Mouse (Mus musculus) midbrain, embryonic 12.5 days (tissue): ENCODE measurements around the gene 9130213A22Rik. TPM values are rescaled to one million over a fixed set of nuclear protein-coding genes. Genes with fewer than 3 reads are reported as not detected.

ENCODE experiments used
- ATAC-seq: fragments of 200-750 bp; cut with Nextera tagmentation; 2 replicates; pipeline ENCODE4 v1.8.0; 2017; ENCODE audit warnings: low read depth, moderate TSS enrichment, moderate library complexity; ENCODE audit not compliant: low FRiP score
- H3K27ac ChIP-seq: fragments of 300-500 bp; sonication (generic); replicated peaks from 2 replicates; pipeline ENCODE4 v1.5.1; 2016; ENCODE audit warnings: mild to moderate bottlenecking
- H3K27me3 ChIP-seq: fragments of 300-500 bp; sonication (generic); 2 replicates; pipeline ENCODE4 v1.6.1; 2016; ENCODE audit warnings: mild to moderate bottlenecking
- H3K36me3 ChIP-seq: fragments of 300-500 bp; sonication (generic); 2 replicates; pipeline ENCODE4 v1.6.1; 2016
- H3K4me1 ChIP-seq: fragments of 300-500 bp; sonication (generic); 2 replicates; pipeline ENCODE4 v1.6.1; 2016
- H3K4me2 ChIP-seq: fragments of 300-500 bp; sonication (generic); replicated peaks from 2 replicates; pipeline ENCODE4 v1.6.1; 2016; ENCODE audit warnings: mild to moderate bottlenecking, moderate library complexity
- H3K4me3 ChIP-seq: fragments of 300-500 bp; sonication (generic); 2 replicates; pipeline ENCODE4 v1.5.1; 2016; ENCODE audit warnings: mild to moderate bottlenecking
- H3K9ac ChIP-seq: fragments of 300-500 bp; sonication (generic); replicated peaks from 2 replicates; pipeline ENCODE4 v1.6.1; 2016; ENCODE audit warnings: mild to moderate bottlenecking, moderate library complexity
- H3K9me3 ChIP-seq: fragments of 300-500 bp; sonication (generic); 2 replicates; pipeline ENCODE4 v1.6.1; 2016; ENCODE audit warnings: mild to moderate bottlenecking
- WGBS: fragments of 180-500 bp; shearing (Covaris S2); methylation state at CpG from one replicate; pipeline ENCODE4 v1.1.7; 2016; 5-methylcytosine and 5-hydroxymethylcytosine counted together
- polyA plus RNA-seq: library from polyadenylated mRNA; unstranded; fragments of >200 nt; fragmentation: Nextera tagmentation; extraction: Ambion mirVana; gene quantifications from 2 replicates; pipeline ENCODE4 v1.2.1, GENCODE M21; 2016

Gene 9130213A22Rik
- polyA plus RNA-seq, 1 experiment from 2014 or later: 0.29 TPM

DNA sequence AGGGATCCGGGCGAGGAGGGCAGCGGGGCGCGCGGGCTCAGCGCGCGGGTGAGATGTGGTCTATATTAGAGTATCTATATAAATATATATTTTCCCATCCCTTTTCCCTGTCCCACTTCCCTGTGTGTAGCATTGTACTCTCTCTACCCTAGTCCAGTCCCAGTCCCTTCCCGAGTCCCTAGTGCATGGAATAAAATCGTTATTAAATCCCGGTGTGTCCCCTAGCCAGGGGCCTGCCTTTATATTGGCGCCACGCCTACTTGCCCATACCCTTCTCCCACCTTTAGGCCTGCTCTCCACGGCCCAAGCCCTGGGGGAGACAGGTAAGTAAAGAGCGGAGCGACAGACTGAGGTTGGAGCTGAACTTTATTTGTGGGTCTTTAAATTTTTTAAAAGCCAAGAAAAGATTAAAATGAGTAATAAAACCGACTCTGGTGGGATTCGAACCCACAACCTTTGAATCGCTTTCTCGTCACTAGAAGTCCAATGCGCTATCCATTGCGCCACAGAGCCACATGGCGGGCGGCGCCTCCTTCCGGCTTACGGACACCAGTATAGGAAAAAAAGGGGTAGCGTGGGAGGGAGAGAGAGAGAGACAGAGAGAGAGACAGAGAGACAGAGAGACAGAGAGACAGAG is 785 bp upstream of the 9130213A22Rik start:
- H3K27ac ChIP-seq: peak overlapping the region; percentile 75
- ATAC-seq: peak; percentile 9; the same call in 1 of the 2 replicates

GRCm38 (mm10) chr11:69121741-69122335 is 551 bp downstream of the 9130213A22Rik start:
- no peaks in the 10 kb centered on the region for H3K36me3 ChIP-seq
- peak overlapping the region; percentile 92 for H3K4me2 ChIP-seq
- H3K4me3 ChIP-seq: peak overlapping the region; percentile 77
- H3K4me1 ChIP-seq: peaks cover 55% of the 10 kb centered on the region
- peak overlapping the region; percentile 75; the same call in 1 of the 2 replicates for H3K27ac ChIP-seq
- H3K9me3 ChIP-seq: no peaks in the 10 kb centered on the region
- ATAC-seq: no peak
- peaks cover 46% of the 10 kb centered on the region for H3K27me3 ChIP-seq
- 1% methylated on average over 31 of the region's 32 CpGs for WGBS
- H3K9ac ChIP-seq: peak overlapping the region; percentile 72

More for the DNA sequence above, 785 bp upstream of the 9130213A22Rik start:
- Histone ChIP-seq H3K9me3 (no peaks in the 10 kb centered on the region), H3K27me3 (peaks cover 57% of the 10 kb centered on the region), H3K9ac (peak overlapping the region; percentile 72), H3K4me2 (peak overlapping the region; percentile 92), H3K4me3 (peak overlapping the region; percentile 77), H3K36me3 (no peaks in the 10 kb centered on the region), H3K4me1 (peaks cover 45% of the 10 kb centered on the region)
- under 1% methylated on average over 29 of the region's 29 CpGs for WGBS

- under 1% methylated on average over 33 of the region's 33 CpGs for WGBS
- H3K27ac ChIP-seq: no peak overlapping the region
These were observed 1.2 kb downstream of the 9130213A22Rik start for GRCm38 (mm10) chr11:69121001-69121740.

GRCm38 (mm10) chr11:69120221-69121000 is 2.0 kb downstream of the 9130213A22Rik start, which contains the start of gene Hes7:
Gene Hes7 (plus strand): TSS chr11:69120404.
- Histone ChIP-seq H3K27me3 (peaks cover 47% of the 10 kb centered on the region), H3K4me2 (peak within 1 kb of the TSS; percentile 92), H3K36me3 (no peaks in the 10 kb centered on the region), H3K4me3 (peak within 1 kb of the TSS; percentile 77), H3K27ac (no peak within 1 kb of the TSS), H3K9ac (peak within 1 kb of the TSS; percentile 72), H3K4me1 (peaks cover 46% of the 10 kb centered on the region), H3K9me3 (no peaks in the 10 kb centered on the region)
- WGBS: 2% methylated on average over 27 of the region's 27 CpGs
- no peak for ATAC-seq

More at GRCm38 (mm10) chr11:69121001-69121740, 1.2 kb downstream of the 9130213A22Rik start:
- peak overlapping the region; percentile 72 for H3K9ac ChIP-seq
- H3K4me1 ChIP-seq: peaks cover 54% of the 10 kb centered on the region
- H3K36me3 ChIP-seq: no peaks in the 10 kb centered on the region
- peak overlapping the region; percentile 92 for H3K4me2 ChIP-seq
- no peaks in the 10 kb centered on the region for H3K9me3 ChIP-seq
- peaks cover 46% of the 10 kb centered on the region for H3K27me3 ChIP-seq
- H3K4me3 ChIP-seq: peak overlapping the region; percentile 77
- ATAC-seq: no peak

GRCm38 (mm10) chr11:69119446-69120155 is 2.8 kb downstream of the 9130213A22Rik start:
- H3K27me3 ChIP-seq: peaks cover 53% of the 10 kb centered on the region
- H3K9me3 ChIP-seq: no peaks in the 10 kb centered on the region
- H3K4me3 ChIP-seq: peak overlapping the region; percentile 77
- no peak overlapping the region for H3K9ac ChIP-seq
- ATAC-seq: no peak
- H3K27ac ChIP-seq: no peak overlapping the region
- no peaks in the 10 kb centered on the region for H3K36me3 ChIP-seq
- H3K4me1 ChIP-seq: peaks cover 46% of the 10 kb centered on the region
- H3K4me2 ChIP-seq: peak overlapping the region; percentile 92
- 29% methylated on average over 14 of the region's 14 CpGs for WGBS

DNA sequence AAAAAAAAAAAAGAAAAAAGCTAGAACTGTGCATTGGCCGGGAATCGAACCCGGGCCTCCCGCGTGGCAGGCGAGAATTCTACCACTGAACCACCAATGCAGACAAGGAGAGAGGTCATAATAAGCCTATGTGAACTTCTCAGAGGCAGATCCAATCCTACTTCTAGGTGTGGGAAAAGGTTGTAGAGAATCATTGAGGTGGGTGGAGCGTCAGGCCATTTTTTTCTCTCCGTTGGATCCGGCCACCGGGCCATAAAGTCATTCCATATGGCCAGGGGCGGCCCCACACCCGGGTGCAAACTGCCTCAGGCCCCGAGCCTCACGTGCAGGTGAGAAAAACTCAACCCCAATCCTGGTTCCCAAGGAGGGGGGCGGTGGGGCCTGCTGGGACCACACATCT is 3.6 kb downstream of the 9130213A22Rik start:
- Histone ChIP-seq H3K4me1 (peaks cover 46% of the 10 kb centered on the region), H3K9ac (no peak overlapping the region; the same call in 1 of the 2 replicates), H3K4me3 (peak overlapping the region; percentile 55), H3K4me2 (peak overlapping the region; percentile 70), H3K36me3 (no peaks in the 10 kb centered on the region), H3K27me3 (peaks cover 62% of the 10 kb centered on the region), H3K9me3 (no peaks in the 10 kb centered on the region), H3K27ac (no peak overlapping the region)
- ATAC-seq: no peak
- 0% methylated on average over 15 of the region's 15 CpGs for WGBS

DNA sequence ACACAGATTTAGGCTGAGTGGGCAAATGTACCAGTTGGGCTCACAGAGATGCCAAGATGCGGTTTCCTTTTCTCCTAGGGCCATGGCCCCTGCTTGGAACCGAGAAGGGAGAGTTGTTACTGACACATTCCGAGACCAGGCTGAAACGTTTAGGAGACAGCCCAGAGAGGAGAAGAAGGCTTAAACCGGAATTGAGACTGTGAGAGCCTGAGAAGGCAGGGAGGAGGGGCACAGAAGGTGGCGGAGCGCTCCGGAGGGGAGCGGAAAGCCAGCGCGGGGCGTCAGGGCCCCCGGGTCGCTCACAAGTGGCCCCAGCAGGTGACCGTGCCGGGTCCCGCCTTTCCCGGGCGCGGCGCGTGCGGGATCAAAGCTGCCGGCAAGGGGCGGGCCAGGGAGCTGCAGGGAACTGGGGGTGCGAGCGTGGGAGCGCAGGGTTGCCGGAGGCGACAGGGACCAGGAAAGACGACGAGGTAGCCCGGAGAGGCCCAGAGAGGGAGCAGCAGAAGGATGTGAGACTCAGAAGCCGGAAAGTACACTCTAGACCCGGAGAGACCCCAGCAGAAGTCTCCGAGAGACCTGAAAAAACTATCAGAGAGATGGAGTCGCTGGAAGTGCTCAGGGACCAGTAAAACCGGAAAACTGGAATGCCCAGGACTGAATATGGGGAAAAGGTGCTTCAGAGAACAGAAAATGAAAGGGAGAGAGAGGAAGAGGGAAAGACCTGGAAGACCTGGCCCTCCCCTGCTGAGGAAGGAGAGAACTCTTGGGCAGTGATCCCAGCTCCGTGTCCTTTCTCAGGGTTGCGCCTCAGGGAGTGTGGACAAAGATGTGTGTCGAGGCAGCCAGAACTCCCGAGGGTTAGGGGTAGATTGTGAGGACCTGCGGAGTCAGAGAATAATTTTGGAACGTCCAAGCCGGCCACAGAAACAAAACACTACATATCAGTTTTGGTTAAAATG is 4.4 kb downstream of the 9130213A22Rik start:
- H3K4me2 ChIP-seq: peak overlapping the region; percentile 70
- no peaks in the 10 kb centered on the region for H3K9me3 ChIP-seq
- peak overlapping the region; percentile 43 for H3K27ac ChIP-seq
- H3K4me3 ChIP-seq: peak overlapping the region; percentile 55
- H3K9ac ChIP-seq: peak overlapping the region; percentile 69
- no peak for ATAC-seq
- H3K27me3 ChIP-seq: peaks cover 64% of the 10 kb centered on the region
- peaks cover 42% of the 10 kb centered on the region for H3K4me1 ChIP-seq
- WGBS: under 1% methylated on average over 45 of the region's 45 CpGs
- H3K36me3 ChIP-seq: no peaks in the 10 kb centered on the region

GRCm38 (mm10) chr11:69116843-69117242 is 5.5 kb downstream of the 9130213A22Rik start:
- 66% methylated on average over 5 of the region's 5 CpGs for WGBS

DNA sequence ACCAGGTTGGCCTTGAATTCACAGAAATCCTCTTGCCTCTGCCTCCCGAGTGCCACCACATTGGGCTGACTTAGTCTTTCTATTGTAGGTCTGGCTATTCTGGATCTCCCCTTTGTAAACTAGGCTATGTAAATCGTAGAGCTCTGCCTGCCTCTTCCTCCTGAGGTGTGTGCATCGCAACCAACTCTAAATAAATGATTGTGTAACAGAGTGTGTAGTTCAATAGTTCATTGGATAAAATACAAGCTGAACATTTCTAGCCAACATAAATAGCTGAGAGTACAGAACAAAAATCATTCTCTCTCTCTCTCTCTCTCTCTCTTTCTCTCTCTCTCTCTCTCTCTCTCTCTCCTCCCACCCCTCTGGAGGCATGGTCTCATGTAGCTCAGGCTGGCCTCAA is 7.8 kb downstream of the 9130213A22Rik start:
- no peaks in the 10 kb centered on the region for H3K9me3 ChIP-seq
- no peak overlapping the region for H3K4me2 ChIP-seq
- no peak overlapping the region for H3K9ac ChIP-seq
- peaks cover 25% of the 10 kb centered on the region for H3K4me1 ChIP-seq
- WGBS: 75% methylated on average over 3 of the region's 3 CpGs
- ATAC-seq: no peak
- no peaks in the 10 kb centered on the region for H3K36me3 ChIP-seq
- no peak overlapping the region for H3K4me3 ChIP-seq
- H3K27me3 ChIP-seq: peaks cover 55% of the 10 kb centered on the region
- no peak overlapping the region for H3K27ac ChIP-seq

More at GRCm38 (mm10) chr11:69116843-69117242, 5.5 kb downstream of the 9130213A22Rik start:
- ATAC-seq: no peak
- peaks cover 40% of the 10 kb centered on the region for H3K4me1 ChIP-seq
- H3K4me2 ChIP-seq: peak overlapping the region; percentile 70
- H3K9me3 ChIP-seq: no peaks in the 10 kb centered on the region
- H3K36me3 ChIP-seq: no peaks in the 10 kb centered on the region
- H3K4me3 ChIP-seq: peak overlapping the region; percentile 55; the same call in 1 of the 2 replicates
- H3K27ac ChIP-seq: no peak overlapping the region
- H3K9ac ChIP-seq: no peak overlapping the region
- peaks cover 70% of the 10 kb centered on the region for H3K27me3 ChIP-seq

GRCm38 (mm10) chr11:69114018-69114417 is 8.4 kb downstream of the 9130213A22Rik start:
- no peak overlapping the region for H3K9ac ChIP-seq
- peaks cover 49% of the 10 kb centered on the region for H3K27me3 ChIP-seq
- no peak for ATAC-seq
- H3K36me3 ChIP-seq: peaks cover 6% of the 10 kb centered on the region
- H3K4me1 ChIP-seq: peaks cover 19% of the 10 kb centered on the region
- no peak overlapping the region for H3K27ac ChIP-seq
- H3K4me2 ChIP-seq: no peak overlapping the region
- H3K4me3 ChIP-seq: no peak overlapping the region
- WGBS: 80% methylated on average over 3 of the region's 3 CpGs
- H3K9me3 ChIP-seq: no peaks in the 10 kb centered on the region
